Comparison of ENCODE assay signal across 22 mouse cellular contexts in genomic region chr11:104558065-104558464, GRCm38 (mm10). TPM values are rescaled to one million over a fixed set of nuclear protein-coding genes. Genes with fewer than 3 reads are reported as not detected.
DNase-seq lines count a peak whose midpoint lies in the region; ATAC-seq lines count a peak whose summit lies in the region.
"Had no signal": no experiment of that assay in that cellular context is flagged by ENCODE, and none has a peak within 500 bp of the region (broad histone marks: within the 10 kb centered on the region; RNA-seq: fewer than 3 reads in every experiment).

No protein-coding gene starts in this region.

- ATAC-seq in frontal cortex, adult (ENCODE audit: low TSS enrichment): peak; percentile 73
- no peak for ATAC-seq in heart, embryonic 11.5 days (replicated peaks; ENCODE audit: insufficient number of reproducible peaks, low FRiP score, low TSS enrichment)
- peak; percentile 33; the same call in 1 of the 2 replicates for ATAC-seq in heart, embryonic 15.5 days (replicated peaks; ENCODE audit: insufficient number of reproducible peaks, insufficient read depth, low FRiP score, low read depth)
- ATAC-seq: CD4-positive, CD25-positive, alpha-beta regulatory T cell, adult 4 months; forebrain, embryonic 16.5 days; intestine, embryonic 15.5 days had no signal

- H3K27me3 ChIP-seq in heart, embryonic 11.5 days (ENCODE audit: control insufficient read depth, insufficient read depth, low read length): no peaks in the 10 kb centered on the region
- no peaks in the 10 kb centered on the region for H3K27me3 ChIP-seq in heart, embryonic 15.5 days
- H3K27me3 ChIP-seq: embryonic facial prominence, embryonic 13.5 days; intestine, embryonic 15.5 days; kidney, embryonic 15.5 days had no signal

- peaks cover 20% of the 10 kb centered on the region for H3K4me1 ChIP-seq in heart, embryonic 11.5 days (ENCODE audit: control insufficient read depth, insufficient read depth, low read length)
- H3K4me1 ChIP-seq in heart, embryonic 15.5 days (replicated peaks): peaks cover 32% of the 10 kb centered on the region
- H3K4me1 ChIP-seq: embryonic facial prominence, embryonic 13.5 days; intestine, embryonic 15.5 days; kidney, embryonic 15.5 days had no signal

- peak overlapping the region; percentile 37 for H3K4me2 ChIP-seq in heart, embryonic 11.5 days
- peak overlapping the region; percentile 19; the same call in 1 of the 2 replicates for H3K4me2 ChIP-seq in heart, embryonic 15.5 days
- H3K4me2 ChIP-seq: embryonic facial prominence, embryonic 13.5 days; forebrain, embryonic 12.5 days; hindbrain, embryonic 14.5 days; intestine, embryonic 15.5 days; kidney, embryonic 15.5 days had no signal

- intact Hi-C loops in heart, postnatal 14 days (cut with DNase I): no loop called here

- no peak for DNase-seq in frontal cortex, postnatal 14 days (ENCODE audit: low spot score in 2 of 2)
- DNase-seq in heart, postnatal 14 days: no peak
- no peak for DNase-seq in heart, adult 8-10 months (ENCODE audit: low spot score)
- DNase-seq in brain, adult 2 months (ENCODE audit: low read depth, low spot score): peak; percentile 72
- no peak for DNase-seq in kidney, postnatal 25 days
- DNase-seq: B cell, adult 2 months; cerebellum, adult 11-12 months; cerebellum, adult 9-10 months; cerebellum, postnatal 25 days; kidney, adult 2 months had no signal

- peak overlapping the region; percentile 77 for H3K27ac ChIP-seq in heart, embryonic 11.5 days (ENCODE audit: low read depth, low read length)
- H3K27ac ChIP-seq in heart, embryonic 15.5 days: peak overlapping the region; percentile 84
- H3K27ac ChIP-seq: embryonic facial prominence, embryonic 13.5 days; forebrain, embryonic 12.5 days; hindbrain, embryonic 10.5 days; hindbrain, embryonic 14.5 days; intestine, embryonic 15.5 days; kidney, embryonic 15.5 days had no signal

- H3K9ac ChIP-seq in heart, embryonic 11.5 days (ENCODE audit: low read depth, low read length): no peak overlapping the region
- H3K9ac ChIP-seq in heart, embryonic 15.5 days: no peak overlapping the region
- H3K9ac ChIP-seq: embryonic facial prominence, embryonic 13.5 days; forebrain, embryonic 12.5 days; hindbrain, embryonic 14.5 days; intestine, embryonic 15.5 days; kidney, embryonic 15.5 days had no signal

- 47% methylated on average over 4 of the region's 4 CpGs for WGBS in heart, embryonic 11.5 days (ENCODE audit: insufficient replicate concordance)
- 35% methylated on average over 4 of the region's 4 CpGs for WGBS in heart, embryonic 15.5 days

- H3K4me3 ChIP-seq in heart, embryonic 11.5 days (ENCODE audit: low read depth, low read length): no peak overlapping the region
- no peak overlapping the region for H3K4me3 ChIP-seq in heart, embryonic 15.5 days
- H3K4me3 ChIP-seq: embryonic facial prominence, embryonic 13.5 days; forebrain, embryonic 12.5 days; hindbrain, embryonic 10.5 days; intestine, embryonic 15.5 days; kidney, embryonic 15.5 days had no signal

- H3K9me3 ChIP-seq in heart, embryonic 11.5 days (replicated peaks; ENCODE audit: control insufficient read depth, low read length): no peaks in the 10 kb centered on the region
- no peaks in the 10 kb centered on the region for H3K9me3 ChIP-seq in heart, embryonic 15.5 days (replicated peaks)
- H3K9me3 ChIP-seq: embryonic facial prominence, embryonic 13.5 days; forebrain, embryonic 12.5 days; G1E; hindbrain, embryonic 10.5 days; intestine, embryonic 15.5 days; kidney, embryonic 15.5 days had no signal

- H3K36me3 ChIP-seq in heart, embryonic 11.5 days (ENCODE audit: control insufficient read depth, insufficient read depth, low read length): no peaks in the 10 kb centered on the region
- no peaks in the 10 kb centered on the region for H3K36me3 ChIP-seq in heart, embryonic 15.5 days
- H3K36me3 ChIP-seq: embryonic facial prominence, embryonic 13.5 days; forebrain, embryonic 12.5 days; G1E; hindbrain, embryonic 10.5 days; intestine, embryonic 15.5 days; kidney, embryonic 15.5 days had no signal

RNA-seq across cellular contexts. Expression of gene Myl4, which starts 7.6 kb away (rescaled TPM):
- 3,018 and 3,194 TPM in 2 replicates for polyA plus RNA-seq in heart, embryonic 11.5 days (2014; fragmentation: Nextera tagmentation; extraction: Ambion mirVana)
- 100 to 1,000 TPM; 280 to 698 TPM for total RNA-seq in heart, postnatal 14 days (2021)
- 1,694 and 1,744 TPM in 2 replicates for polyA plus RNA-seq in heart, embryonic 15.5 days (2015; fragmentation: Nextera tagmentation; extraction: Ambion mirVana)
- total RNA-seq in heart, adult 8-10 months (2022): 100 to 1,000 TPM; 630 to 827 (median 696) TPM
- polyA plus RNA-seq: G1E had no signal

RNA-seq across cellular contexts. Expression of gene Cdc27, which starts 7.6 kb away (rescaled TPM):
- polyA plus RNA-seq in heart, embryonic 11.5 days (2014; fragmentation: Nextera tagmentation; extraction: Ambion mirVana): 34.4 and 44.6 TPM in 2 replicates
- 10 to 100 TPM; 23.2 to 26.5 TPM for total RNA-seq in heart, postnatal 14 days (2021)
- polyA plus RNA-seq in heart, embryonic 15.5 days (2015; fragmentation: Nextera tagmentation; extraction: Ambion mirVana): 25.7 and 28.8 TPM in 2 replicates
- 10 to 100 TPM; 24.6 to 33.6 (median 30.5) TPM for total RNA-seq in heart, adult 8-10 months (2022)

RNA-seq across cellular contexts. Expression of gene Itgb3, which starts 49.7 kb away (rescaled TPM):
- polyA plus RNA-seq in heart, embryonic 11.5 days (2014; fragmentation: Nextera tagmentation; extraction: Ambion mirVana): 3.9 and 4.6 TPM in 2 replicates
- total RNA-seq in heart, postnatal 14 days (2021): 1 to 10 TPM; 4.8 to 4.9 TPM
- 3.7 and 5.4 TPM in 2 replicates for polyA plus RNA-seq in heart, embryonic 15.5 days (2015; fragmentation: Nextera tagmentation; extraction: Ambion mirVana)
- total RNA-seq in heart, adult 8-10 months (2022): 1 to 10 TPM; 2.2 to 4.1 (median 2.9) TPM
